Mouse (Mus musculus) thymus, postnatal 25 days (tissue): ENCODE data around the gene Olfr980.
"Not testable (repeated sequence)": the region's sequence is repeated elsewhere in the genome, so short reads cannot be mapped to it uniquely, and the experiment has no call there.

Source experiments
- DNase-seq: peaks from one replicate; pipeline ENCODE4 v3.0.0; 2022

Olfr980 gene

DNA sequence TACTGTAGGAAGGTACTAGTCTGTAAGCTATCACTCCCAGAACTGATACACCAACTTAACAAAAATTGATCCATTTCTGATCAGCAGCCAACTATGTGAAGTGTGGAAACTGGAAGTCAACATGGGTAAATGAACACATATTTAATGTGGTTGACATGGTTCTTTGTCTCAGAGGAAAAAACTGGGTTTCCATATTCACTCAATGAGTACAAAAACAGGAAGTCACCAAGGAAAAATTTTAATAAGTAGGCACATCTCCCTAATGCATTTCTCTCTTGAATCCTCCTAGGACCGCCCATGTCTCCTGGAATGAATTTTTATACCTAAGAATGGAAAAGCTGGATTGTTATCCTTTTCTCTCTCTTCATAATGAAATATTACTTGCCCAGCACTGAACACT is at the start of gene Olfr980:
Olfr980 (minus strand) TSS at position 101 of the 400 bp plus-strand sequence.
- no peak for DNase-seq

DNA sequence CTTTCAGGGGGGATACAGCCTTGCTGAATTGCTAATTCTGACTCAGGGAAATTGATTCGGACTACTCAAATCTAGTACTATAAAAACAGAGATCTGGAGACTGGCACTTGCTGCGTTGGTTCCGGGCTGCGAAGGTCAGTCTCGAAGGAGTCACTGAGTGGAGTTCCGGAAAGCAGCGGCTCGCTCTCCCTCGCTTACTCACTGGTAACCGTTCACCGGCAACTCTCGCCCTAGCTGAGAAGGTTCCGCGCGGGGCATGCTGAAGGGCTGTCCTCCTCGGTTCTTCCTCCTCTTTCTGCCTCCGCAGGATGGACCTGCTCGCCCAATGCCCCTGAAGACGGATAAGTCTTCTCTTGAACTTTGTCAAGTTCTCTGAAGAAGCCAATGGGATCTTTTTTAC is 40.8 kb upstream of the Olfr980 start:
- no peak for DNase-seq

DNA sequence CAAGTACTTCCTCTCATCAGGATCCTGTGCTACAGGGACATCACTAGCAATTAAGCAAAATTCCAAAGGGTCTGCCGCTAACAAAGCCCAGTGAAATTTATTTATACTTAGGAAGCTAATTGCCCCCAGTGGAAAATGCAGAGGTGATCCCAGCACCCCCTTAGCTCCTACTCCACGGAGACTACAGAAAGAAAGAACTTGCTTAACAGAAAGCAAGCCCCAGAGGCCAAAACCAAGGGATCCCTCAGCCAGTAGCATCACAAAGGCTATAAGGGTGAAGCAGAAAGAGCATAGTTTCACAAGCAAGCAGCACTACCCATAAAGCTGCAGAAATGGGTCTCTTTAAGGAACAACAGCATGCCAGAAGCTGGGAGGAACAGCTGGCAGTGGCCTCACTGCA is 11.8 kb upstream of the Olfr980 start, which contains the start of gene Olfr981:
Olfr981 (plus strand) TSS at position 301 of the 400 bp plus-strand sequence.
- DNase-seq = no peak

DNA sequence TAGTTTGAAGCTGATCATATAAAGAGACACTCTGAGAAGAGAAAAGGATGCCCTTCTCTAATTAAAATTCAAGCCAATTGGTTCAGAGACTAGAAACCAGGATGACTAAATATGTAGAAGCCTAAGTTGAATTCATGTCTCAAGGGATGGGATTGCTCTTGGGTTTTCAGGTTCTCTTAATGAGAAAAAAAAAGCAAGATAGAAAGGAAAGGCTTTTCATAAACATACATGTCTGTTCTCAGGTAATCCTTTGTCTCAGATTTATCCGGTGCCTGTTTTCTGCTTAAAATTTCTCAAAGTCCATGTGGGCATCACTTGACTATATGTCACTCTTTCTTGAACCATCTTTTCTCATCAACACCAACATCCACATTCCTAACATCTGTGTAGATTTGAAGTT is 6.0 kb downstream of the Olfr980 start, which contains the start of gene Olfr979:
Olfr979 (minus strand) TSS at position 101 of the 400 bp plus-strand sequence.
- DNase-seq = no peak

DNA sequence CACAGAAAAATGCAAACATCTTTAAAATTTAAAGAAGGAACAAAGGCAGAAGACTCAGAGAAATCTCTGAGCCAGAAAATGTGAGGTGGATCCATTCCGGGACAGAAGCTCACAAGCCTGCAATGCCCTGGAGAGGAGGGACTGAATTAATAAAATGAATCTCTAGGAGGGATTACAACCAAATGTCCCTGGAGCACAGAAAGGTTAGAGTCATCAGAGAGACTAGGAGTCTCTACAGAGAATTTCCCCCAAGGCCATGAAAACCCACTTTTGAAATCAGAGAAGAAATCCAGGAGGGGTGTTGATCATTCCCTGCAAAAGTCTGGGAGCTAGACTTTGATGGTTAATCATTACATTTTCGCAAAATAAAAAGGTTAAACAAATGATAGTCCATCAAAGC is 17.6 kb downstream of the Olfr980 start, which contains the start of gene Olfr978:
Olfr978 (plus strand) TSS at position 301 of the 400 bp plus-strand sequence.
- no peak for DNase-seq

DNA sequence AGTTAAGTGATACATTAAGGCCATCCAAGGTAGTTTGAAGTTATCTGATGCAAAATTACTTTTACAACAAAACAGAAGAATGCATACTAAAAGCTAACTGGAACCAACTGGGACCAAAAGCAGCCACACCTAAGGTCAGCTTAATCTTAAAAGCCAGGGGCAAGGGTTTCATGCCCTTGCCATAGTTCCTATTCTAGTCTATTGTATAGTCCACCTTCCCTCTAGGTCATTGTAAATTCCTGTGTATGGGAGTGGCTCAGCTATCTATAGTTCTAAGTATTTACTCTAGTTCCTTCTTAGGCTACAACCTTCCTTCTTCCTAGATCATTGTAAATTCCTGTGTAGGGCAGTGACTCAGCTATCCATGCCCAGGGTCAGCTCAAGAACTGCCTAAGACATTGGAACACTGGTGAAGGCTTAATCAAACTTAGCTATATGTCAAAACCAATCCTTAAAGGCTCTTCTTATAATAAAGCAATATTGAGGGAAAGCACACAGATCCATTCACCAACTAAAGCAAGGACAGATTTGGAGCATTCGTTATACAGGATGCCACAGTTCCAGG is 32.7 kb downstream of the Olfr980 start:
- DNase-seq = not testable (repeated sequence)

DNA sequence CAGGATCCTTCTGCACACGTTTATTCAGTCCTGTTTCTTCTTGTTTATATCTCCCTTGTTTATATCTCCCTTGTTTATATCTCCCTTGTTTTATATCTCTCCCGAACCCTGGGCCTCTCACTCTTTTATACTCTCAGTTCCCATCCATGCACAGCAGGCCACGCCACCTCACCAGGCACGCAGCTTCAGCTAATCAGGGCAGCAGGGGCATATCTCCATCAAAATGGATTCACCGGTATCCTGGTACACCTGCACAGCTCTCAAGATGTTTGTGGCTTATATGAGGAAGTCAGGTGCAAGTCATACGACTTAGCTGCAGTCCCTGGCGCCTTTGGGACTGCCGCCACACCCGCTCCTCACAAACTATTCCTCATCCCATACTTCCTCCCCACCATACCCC is 48.3 kb downstream of the Olfr980 start, which contains the start of gene Olfr976:
Olfr976 (minus strand) TSS at position 101 of the 400 bp plus-strand sequence.
- DNase-seq = not testable (repeated sequence)
